Mouse (Mus musculus): Measurements from ENCODE around the gene Efcab11. TPM values are rescaled to one million over a fixed set of nuclear protein-coding genes. Genes with fewer than 3 reads are reported as not detected.

Gene Efcab11
- polyA plus RNA-seq, 1 experiment from 2014 or later = 9.9 TPM

DNA sequence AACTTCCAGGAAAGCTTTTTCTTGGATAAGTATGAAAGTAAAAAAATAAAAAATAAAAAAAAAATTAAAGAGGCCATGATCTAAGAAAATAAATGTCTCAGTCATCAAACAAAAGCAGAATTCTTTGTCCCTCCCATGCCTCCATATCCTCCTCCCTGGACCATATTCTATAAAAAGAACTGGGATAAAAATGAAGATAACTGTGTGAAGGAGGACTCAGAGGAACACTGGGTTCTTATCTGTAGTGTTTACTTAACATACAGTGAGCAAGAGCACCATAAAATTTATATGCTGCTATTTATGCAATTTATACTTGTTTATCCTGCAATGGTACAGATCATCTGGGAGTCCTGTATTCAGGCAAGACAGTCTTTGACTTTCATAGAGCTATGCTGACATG lies 19.6 kb downstream of the Efcab11 start:
- peaks cover 9% of the 10 kb centered on the region; the same call in 1 of the 2 replicates for H3K4me1 ChIP-seq
- no peaks in the 10 kb centered on the region for H3K36me3 ChIP-seq
- no peak overlapping the region for H3K27ac ChIP-seq (replicated peaks)
- no peaks in the 10 kb centered on the region for H3K9me3 ChIP-seq
- ATAC-seq (replicated peaks) = no peak
- H3K27me3 ChIP-seq = no peaks in the 10 kb centered on the region
- no peak overlapping the region for H3K9ac ChIP-seq (replicated peaks)
- H3K4me3 ChIP-seq = no peak overlapping the region
- H3K4me2 ChIP-seq (replicated peaks) = no peak overlapping the region

GRCm38 (mm10) chr12:99860981-99861380 lies 23.3 kb downstream of the Efcab11 start:
- no peak for ATAC-seq (replicated peaks)
- Histone ChIP-seq H3K4me1 (peaks cover 11% of the 10 kb centered on the region; the same call in 1 of the 2 replicates), H3K27me3 (no peaks in the 10 kb centered on the region), H3K4me3 (no peak overlapping the region), H3K4me2 (replicated peaks) (no peak overlapping the region), H3K9me3 (no peaks in the 10 kb centered on the region), H3K9ac (replicated peaks) (no peak overlapping the region), H3K27ac (replicated peaks) (no peak overlapping the region), H3K36me3 (no peaks in the 10 kb centered on the region)
- 70% methylated on average over 4 of the region's 4 CpGs for WGBS

DNA sequence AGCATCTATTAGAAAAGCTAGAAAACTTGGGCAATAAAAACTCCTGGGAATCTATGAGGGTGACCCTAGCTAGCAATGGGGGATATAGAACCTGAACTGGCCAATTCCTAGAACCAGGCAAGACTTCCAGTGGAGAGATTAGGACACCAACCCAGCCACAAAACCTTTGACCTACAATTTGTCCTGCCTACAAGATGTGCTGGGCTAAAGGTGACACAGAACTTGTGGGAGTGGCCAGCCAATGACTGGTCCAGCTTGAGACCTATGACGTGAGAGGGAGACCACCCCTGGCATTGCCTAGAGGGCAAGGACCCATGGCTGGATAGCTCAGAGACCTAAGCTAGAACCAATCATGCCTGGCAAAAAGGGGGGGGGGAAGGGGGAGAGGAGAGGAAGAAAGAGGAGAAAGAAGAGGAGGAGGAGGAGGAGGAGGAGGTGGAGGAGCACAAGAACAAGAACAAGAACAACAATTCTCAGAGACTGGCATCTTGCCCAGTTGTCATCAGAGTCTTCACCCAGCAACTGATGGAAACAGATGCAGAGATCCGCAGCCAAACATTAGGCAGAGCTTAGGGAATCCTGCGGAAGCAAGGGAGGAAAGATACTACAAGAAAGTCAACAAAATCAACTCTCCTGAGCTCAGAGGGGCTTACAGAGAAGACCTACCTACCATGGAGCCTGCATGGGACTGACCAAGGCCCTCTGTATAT lies 24.7 kb downstream of the Efcab11 start:
- Histone ChIP-seq H3K9me3 (no peaks in the 10 kb centered on the region), H3K36me3 (no peaks in the 10 kb centered on the region), H3K27me3 (no peaks in the 10 kb centered on the region), H3K4me3 (no peak overlapping the region), H3K4me1 (peaks cover 12% of the 10 kb centered on the region; the same call in 1 of the 2 replicates), H3K9ac (replicated peaks) (no peak overlapping the region), H3K27ac (replicated peaks) (no peak overlapping the region), H3K4me2 (replicated peaks) (no peak overlapping the region)
- 61% methylated on average over 3 of the region's 3 CpGs for WGBS
- ATAC-seq (replicated peaks) = no peak

DNA sequence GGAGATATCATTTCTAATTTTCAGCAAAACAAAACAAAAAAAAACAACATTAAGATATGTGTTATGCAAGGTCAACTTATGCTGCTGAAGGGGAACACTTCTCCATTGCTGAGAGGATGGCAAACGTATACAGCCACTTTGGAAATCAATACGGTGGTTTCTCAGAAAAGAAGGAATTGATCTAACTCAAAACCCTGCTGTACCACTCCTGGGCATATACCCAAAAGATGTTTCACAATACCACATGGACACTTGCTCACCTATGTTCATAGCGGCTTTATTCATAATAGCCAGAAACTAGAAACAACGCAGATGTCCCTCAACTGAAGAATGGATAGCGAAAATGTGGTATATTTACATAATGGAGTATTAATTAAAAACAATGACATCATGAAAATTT lies 25.6 kb downstream of the Efcab11 start:
- Histone ChIP-seq H3K27me3 (no peaks in the 10 kb centered on the region), H3K9ac (replicated peaks) (no peak overlapping the region), H3K27ac (replicated peaks) (no peak overlapping the region), H3K4me3 (no peak overlapping the region), H3K4me1 (peaks cover 16% of the 10 kb centered on the region), H3K4me2 (replicated peaks) (no peak overlapping the region), H3K9me3 (no peaks in the 10 kb centered on the region), H3K36me3 (no peaks in the 10 kb centered on the region)
- WGBS = 91% methylated on average over 5 of the region's 5 CpGs
- no peak for ATAC-seq (replicated peaks)

- Histone ChIP-seq H3K27ac (replicated peaks) (no peak overlapping the region), H3K4me2 (replicated peaks) (no peak overlapping the region), H3K27me3 (no peaks in the 10 kb centered on the region), H3K36me3 (no peaks in the 10 kb centered on the region), H3K9ac (replicated peaks) (no peak overlapping the region), H3K4me1 (peaks cover 26% of the 10 kb centered on the region), H3K4me3 (no peak overlapping the region), H3K9me3 (no peaks in the 10 kb centered on the region)
- ATAC-seq (replicated peaks) = no peak
- 35% methylated on average over 9 of the region's 9 CpGs for WGBS
Measured at GRCm38 (mm10) chr12:99856011-99856410, 28.2 kb downstream of the Efcab11 start.

DNA sequence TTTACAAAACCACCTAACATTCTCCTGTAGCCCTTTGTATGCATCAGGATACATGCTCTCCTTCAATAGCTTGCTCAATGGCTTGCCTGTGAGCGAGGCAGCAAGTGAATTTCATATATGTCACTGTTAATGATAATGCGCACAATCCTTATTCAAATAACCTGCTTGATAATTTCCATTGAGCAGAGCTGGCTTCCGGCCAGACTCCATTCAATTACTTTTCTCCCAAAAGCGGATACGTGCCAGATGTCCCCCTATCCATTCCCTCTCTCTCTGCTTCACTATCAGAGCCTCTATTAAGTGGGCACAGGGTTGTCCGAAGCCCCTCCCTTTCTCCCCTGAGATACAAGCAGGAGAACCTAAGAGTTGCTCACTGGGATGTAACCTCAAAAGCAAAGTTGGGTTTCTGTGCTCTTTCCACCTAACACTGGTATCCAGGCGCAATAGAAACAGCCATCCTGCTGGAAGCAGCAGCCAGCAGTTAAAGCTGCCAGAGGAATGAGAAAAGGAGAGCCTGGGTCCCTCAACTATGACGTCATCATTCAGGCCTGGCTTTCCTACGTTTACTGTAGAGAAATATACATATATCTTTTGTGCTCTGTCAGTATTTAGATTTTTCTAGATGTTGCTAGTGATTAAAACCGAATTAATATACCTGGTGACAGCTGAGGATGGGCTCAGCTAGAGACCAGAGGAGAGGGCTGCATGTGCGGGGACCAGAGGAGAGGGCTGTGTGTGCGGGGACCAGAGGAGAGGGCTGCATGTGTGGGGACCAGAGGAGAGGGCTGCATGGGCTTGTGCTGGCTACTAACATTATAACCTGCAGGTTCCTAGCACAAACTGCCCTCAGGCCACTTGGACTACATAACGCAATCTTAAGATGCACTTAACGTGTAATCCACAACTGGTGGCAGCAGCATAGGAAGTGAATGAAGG lies 30.6 kb downstream of the Efcab11 start:
- peak; percentile 77 for ATAC-seq (replicated peaks)
- 38% methylated on average over 14 of the region's 14 CpGs for WGBS

GRCm38 (mm10) chr12:99849996-99850395 lies 34.2 kb downstream of the Efcab11 start:
- Histone ChIP-seq H3K4me1 (peaks cover 18% of the 10 kb centered on the region), H3K4me3 (no peak overlapping the region), H3K9ac (replicated peaks) (no peak overlapping the region), H3K9me3 (no peaks in the 10 kb centered on the region), H3K36me3 (no peaks in the 10 kb centered on the region), H3K27me3 (no peaks in the 10 kb centered on the region), H3K27ac (replicated peaks) (no peak overlapping the region), H3K4me2 (replicated peaks) (no peak overlapping the region)
- no peak for ATAC-seq (replicated peaks)
- WGBS = 91% methylated on average over 2 of the region's 2 CpGs

More for the DNA sequence above, 30.6 kb downstream of the Efcab11 start:
- H3K4me2 ChIP-seq (replicated peaks) = 0 out of 2 replicates have a peak overlapping the region, but pooled peaks have one; percentile 4
- no peaks in the 10 kb centered on the region for H3K9me3 ChIP-seq
- H3K9ac ChIP-seq (replicated peaks) = no peak overlapping the region
- H3K27me3 ChIP-seq = no peaks in the 10 kb centered on the region
- H3K27ac ChIP-seq (replicated peaks) = peak overlapping the region; percentile 75
- H3K36me3 ChIP-seq = no peaks in the 10 kb centered on the region
- H3K4me1 ChIP-seq = peaks cover 21% of the 10 kb centered on the region
- no peak overlapping the region for H3K4me3 ChIP-seq

DNA sequence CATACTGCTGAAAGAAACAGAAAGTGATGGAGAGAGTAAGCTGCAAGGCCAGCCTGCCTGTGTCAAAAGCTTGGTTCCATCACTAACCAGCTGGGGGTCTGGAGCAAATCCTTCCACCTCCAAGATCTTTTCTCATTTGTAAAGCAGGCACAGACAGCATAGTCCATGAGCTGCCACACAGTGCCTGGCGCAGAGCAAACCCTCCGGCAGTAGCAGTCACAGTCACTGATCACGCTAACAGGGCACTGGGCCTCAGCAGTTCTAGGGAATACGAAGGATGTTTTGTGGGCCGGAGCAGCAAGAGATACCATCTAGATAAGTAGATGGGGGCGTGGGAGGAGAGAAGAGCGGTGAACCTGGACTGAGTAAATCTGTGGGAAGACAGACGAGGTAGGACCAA lies 39.3 kb downstream of the Efcab11 start:
- no peak overlapping the region for H3K4me3 ChIP-seq
- no peaks in the 10 kb centered on the region for H3K9me3 ChIP-seq
- H3K27ac ChIP-seq (replicated peaks) = no peak overlapping the region
- H3K4me1 ChIP-seq = no peaks in the 10 kb centered on the region
- H3K36me3 ChIP-seq = no peaks in the 10 kb centered on the region
- ATAC-seq (replicated peaks) = no peak
- no peaks in the 10 kb centered on the region for H3K27me3 ChIP-seq
- no peak overlapping the region for H3K9ac ChIP-seq (replicated peaks)
- no peak overlapping the region for H3K4me2 ChIP-seq (replicated peaks)
- 94% methylated on average over 8 of the region's 8 CpGs for WGBS

GRCm38 (mm10) chr12:99838703-99839102 lies 45.5 kb downstream of the Efcab11 start:
- Histone ChIP-seq H3K9me3 (no peaks in the 10 kb centered on the region), H3K9ac (replicated peaks) (no peak overlapping the region), H3K36me3 (no peaks in the 10 kb centered on the region), H3K27me3 (no peaks in the 10 kb centered on the region), H3K4me3 (no peak overlapping the region), H3K4me1 (peaks cover 16% of the 10 kb centered on the region), H3K4me2 (replicated peaks) (no peak overlapping the region), H3K27ac (replicated peaks) (no peak overlapping the region)
- 82% methylated on average over 14 of the region's 14 CpGs for WGBS
- no peak for ATAC-seq (replicated peaks)

DNA sequence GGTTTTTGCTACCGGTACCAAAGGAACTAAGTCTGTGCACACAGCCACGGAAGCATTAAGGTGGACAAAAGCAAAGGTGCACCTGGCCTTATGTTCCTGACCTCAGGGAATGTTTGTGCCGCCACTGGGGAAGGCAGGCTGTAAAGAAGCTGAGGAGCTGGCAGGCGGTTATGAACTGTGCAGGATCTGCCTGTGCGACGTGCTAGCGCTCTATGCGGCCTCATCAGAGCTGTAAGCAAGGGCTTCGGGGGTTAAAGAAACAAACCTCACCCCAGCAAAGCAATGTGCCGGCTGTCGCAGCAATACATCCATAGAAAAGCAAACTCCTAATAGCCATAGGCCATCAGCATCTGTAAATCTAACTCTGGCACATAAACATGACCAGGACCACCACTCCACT lies 46.1 kb downstream of the Efcab11 start:
- no peak for ATAC-seq (replicated peaks)
- no peaks in the 10 kb centered on the region for H3K36me3 ChIP-seq
- no peak overlapping the region for H3K4me2 ChIP-seq (replicated peaks)
- WGBS = 79% methylated on average over 11 of the region's 11 CpGs
- H3K4me3 ChIP-seq = no peak overlapping the region
- no peak overlapping the region for H3K27ac ChIP-seq (replicated peaks)
- peaks cover 16% of the 10 kb centered on the region for H3K4me1 ChIP-seq
- no peak overlapping the region for H3K9ac ChIP-seq (replicated peaks)
- no peaks in the 10 kb centered on the region for H3K9me3 ChIP-seq
- H3K27me3 ChIP-seq = no peaks in the 10 kb centered on the region

GRCm38 (mm10) chr12:99837528-99837927 lies 46.7 kb downstream of the Efcab11 start:
- Histone ChIP-seq H3K4me1 (peaks cover 16% of the 10 kb centered on the region), H3K27ac (replicated peaks) (no peak overlapping the region), H3K9me3 (no peaks in the 10 kb centered on the region), H3K27me3 (no peaks in the 10 kb centered on the region), H3K4me3 (no peak overlapping the region), H3K9ac (replicated peaks) (no peak overlapping the region), H3K36me3 (no peaks in the 10 kb centered on the region), H3K4me2 (replicated peaks) (no peak overlapping the region)
- ATAC-seq (replicated peaks) = no peak
- WGBS = 95% methylated on average over 5 of the region's 5 CpGs

- peak; percentile 86 for ATAC-seq (replicated peaks)
- no peaks in the 10 kb centered on the region for H3K27me3 ChIP-seq
- peak overlapping the region; percentile 36 for H3K4me2 ChIP-seq (replicated peaks)
- no peaks in the 10 kb centered on the region for H3K36me3 ChIP-seq
- WGBS = 28% methylated on average over 20 of the region's 20 CpGs
- H3K4me3 ChIP-seq = peak overlapping the region; percentile 2; the same call in 1 of the 2 replicates
- H3K9ac ChIP-seq (replicated peaks) = no peak overlapping the region
- H3K9me3 ChIP-seq = no peaks in the 10 kb centered on the region
- peak overlapping the region; percentile 73 for H3K27ac ChIP-seq (replicated peaks)
- peaks cover 16% of the 10 kb centered on the region for H3K4me1 ChIP-seq
Measured at GRCm38 (mm10) chr12:99836404-99837131, 47.7 kb downstream of the Efcab11 start.

All from forebrain, embryonic 15.5 days (tissue).